Mouse (Mus musculus) left cerebral cortex, postnatal 14 days (tissue): ENCODE measurements at regions not wholly inside any gene's neighbourhood (a gene's known extent, or its start where the extent isn't known, plus 50 kb on each side); places are given as distances from the start of the nearest gene placed in this dataset.
A peak's percentile ranks its signal among the peaks of the same experiment; 100 is the strongest.

Experiments
- DNase-seq, 2 experiments: peaks; one replicate each; pipeline ENCODE4 v3.0.0; 2021 to 2022; ENCODE audit warnings: low spot score in 2 of 2, mixed read lengths in 1 of 2
- intact Hi-C: fragments of 180-260 bp; cut with DNase I; formaldehyde crosslinking; loops from one replicate; pipeline ENCODE4 v1.15.1; 2025

- intact Hi-C loops: no loop called here
- DNase-seq: no peak
Observed at GRCm38 (mm10) chr5:64597021-64597420, 206.2 kb upstream of the Klf3 start.

GRCm38 (mm10) chr5:64597451-64597850 lies 205.7 kb upstream of the Klf3 start:
- DNase-seq: no peak
- intact Hi-C loops: no loop called here

DNA sequence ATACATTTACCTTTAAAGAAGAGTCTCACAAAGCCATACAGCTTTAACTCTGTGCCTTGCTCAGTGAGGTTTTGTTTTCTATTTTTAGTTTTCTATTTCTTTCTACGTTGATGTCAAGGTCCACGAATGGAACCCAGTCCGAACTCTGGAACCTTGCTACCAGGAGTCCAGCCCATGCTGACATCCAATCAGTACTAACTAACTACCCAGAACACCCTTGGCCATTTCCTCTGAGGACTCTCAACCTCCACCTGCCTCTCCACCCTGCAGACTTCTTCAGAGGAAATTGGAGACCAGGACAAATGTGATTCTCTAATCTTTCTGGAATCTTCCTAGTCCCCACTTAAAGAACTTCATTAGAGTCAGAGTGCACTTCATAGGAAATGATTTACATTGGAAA lies 204.6 kb upstream of the Klf3 start:
- intact Hi-C loops: no loop called here
- DNase-seq: no peak

DNA sequence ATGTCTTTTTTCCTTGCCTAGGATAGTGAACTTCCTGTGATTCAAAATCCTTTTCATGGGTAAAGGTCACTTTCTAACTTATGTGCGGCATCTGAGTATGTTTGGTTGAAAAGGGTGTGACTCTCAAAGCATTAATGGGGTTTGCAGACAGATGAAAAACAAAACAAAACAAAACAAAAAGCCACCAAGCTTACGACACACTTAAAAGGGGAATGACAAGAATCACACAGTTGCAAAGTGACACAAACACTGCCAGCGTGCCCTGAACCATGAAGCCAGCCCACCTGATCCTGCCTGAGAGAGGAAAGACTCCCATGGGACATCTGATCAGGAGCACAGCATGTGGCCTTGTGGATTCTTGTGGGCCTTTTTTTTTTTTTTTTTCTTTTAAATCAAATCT lies 204.2 kb upstream of the Klf3 start:
- intact Hi-C loops: no loop called here
- DNase-seq: no peak

DNA sequence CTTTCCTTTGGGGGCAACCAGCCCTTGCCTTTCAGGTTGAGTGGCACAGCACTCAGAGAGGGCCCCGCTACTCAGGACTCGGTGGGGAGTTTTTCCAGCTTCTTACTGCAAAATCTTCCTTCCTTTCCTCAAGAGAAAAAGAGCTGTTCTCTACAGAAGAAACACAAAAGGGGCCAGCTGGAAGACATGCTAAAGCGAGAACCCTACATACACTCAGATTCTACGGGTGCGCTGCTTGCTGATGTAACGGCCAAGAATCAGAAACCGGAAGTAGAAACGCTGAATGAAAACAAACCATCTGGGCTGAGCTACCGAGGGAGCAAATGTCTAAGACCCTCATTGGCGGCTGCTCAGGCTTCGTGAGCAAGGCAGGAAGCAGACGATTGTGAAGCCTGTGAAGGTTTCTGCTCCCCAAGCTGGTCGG lies 203.3 kb upstream of the Klf3 start:
- intact Hi-C loops: no loop called here
- peak; percentile 23 to 33 for DNase-seq

DNA sequence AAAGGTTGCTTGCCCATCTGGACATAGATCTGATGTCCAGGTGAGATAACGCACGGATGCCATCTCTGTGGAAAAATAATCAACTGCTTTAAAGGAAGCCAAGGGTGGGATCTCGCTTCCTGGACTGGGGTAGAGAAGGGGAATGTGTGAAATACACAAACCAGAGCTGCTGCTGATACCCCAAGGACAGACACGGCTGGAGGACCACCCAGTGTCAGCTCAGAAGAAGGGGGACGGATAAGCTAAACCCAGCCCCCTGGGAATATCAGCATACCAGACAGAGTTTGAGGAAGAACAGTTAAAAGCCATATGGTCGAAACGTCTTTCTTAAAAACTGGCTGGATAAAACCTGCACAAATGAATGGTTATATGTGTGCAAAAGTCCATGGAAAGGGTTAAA lies 202.8 kb upstream of the Klf3 start:
- intact Hi-C loops: no loop called here
- no peak for DNase-seq

DNA sequence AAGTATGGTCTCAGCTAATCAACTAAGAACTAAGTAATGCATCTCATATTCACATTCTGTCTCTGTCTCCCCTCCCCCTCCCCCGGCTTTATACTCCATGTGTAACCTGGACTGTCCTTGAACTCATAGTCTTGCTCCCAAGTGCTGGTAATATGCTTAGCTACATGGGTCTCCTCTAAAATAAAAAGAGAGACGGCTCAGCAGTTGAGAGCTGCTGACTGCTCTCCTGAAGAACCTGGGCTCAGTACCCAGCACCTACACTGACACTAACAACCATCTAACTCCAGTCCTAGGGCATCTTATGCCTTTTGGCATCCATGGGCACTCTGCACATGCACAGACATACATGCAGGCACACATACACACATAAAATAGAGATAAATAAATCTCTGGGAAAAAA lies 202.4 kb upstream of the Klf3 start:
- no peak for DNase-seq
- intact Hi-C loops: no loop called here

- intact Hi-C loops: no loop called here
Observed at GRCm38 (mm10) chr5:64601285-64601684, 201.9 kb upstream of the Klf3 start.

DNA sequence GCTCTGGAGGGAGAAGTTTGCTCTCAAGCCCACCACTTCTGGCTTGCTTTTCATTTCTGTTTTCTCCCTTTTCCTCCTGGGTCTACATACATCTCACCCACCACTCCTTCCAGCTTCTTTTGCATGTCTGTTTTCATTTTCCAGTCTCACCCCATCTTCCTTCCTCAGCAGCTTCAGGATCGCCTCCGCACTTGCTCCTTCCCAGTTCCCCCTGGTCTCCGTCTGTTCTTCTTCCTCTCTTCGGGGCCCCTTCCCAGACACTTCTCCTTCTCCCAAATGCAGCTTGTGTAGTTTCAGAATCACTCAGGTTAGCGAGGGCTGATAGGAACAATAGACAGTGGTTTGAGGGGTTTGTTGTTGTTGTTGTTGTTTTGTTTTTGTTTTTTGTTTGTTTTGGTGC lies 201.4 kb upstream of the Klf3 start:
- DNase-seq: no peak
- intact Hi-C loops: no loop called here

More at GRCm38 (mm10) chr5:64601285-64601684, 201.9 kb upstream of the Klf3 start:
- DNase-seq: no peak

DNA sequence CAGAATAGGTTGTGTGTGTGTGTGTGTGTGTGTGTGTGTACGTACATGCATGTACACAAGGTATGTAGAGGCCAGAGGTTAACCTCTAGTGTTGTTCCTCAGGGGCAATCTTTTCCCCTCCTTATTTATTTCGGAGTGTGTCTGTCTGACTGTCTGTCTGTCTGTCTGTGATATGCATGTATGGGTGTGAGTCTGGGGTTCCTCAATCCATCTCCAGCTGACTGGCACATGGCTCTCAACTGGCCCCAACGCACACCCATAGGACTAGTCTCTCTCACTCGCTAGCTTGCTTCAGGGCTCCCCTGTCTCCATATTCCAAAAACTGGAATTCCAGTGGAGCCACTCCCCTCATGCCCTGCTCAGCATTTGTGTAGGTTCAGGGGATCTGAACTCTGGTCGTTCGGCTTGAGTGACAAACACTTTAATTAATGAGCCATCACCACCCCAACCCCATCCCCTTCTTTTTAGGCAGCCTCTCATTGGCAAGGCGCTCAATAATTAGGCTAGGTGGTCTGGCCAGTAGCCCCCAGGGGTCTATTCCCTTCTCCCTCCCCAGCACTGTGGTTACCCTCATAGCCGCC lies 200.7 kb upstream of the Klf3 start:
- intact Hi-C loops: no loop called here
- no peak for DNase-seq

- intact Hi-C loops: no loop called here
- DNase-seq: no peak
Observed at GRCm38 (mm10) chr5:64602996-64603755, 200.0 kb upstream of the Klf3 start.

DNA sequence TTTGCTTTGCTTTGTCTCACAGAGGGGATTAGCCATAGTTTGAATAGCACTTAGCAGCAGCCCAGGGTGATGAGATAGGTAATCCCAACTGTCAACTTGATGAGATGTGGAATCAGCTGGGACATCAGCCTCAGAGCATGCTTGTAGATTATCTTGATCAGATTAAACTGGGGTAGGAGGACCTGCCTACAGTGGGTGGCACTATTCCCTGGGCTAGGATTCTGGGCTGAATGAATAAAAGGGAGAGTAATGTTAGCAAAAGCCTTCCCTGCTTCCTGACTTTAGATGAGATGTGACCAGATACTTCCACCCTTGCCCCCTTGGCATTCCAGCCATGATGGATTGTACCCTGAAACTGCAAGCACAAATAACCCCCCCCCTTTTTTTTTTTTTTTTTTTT lies 198.0 kb upstream of the Klf3 start:
- DNase-seq: no peak
- intact Hi-C loops: no loop called here

DNA sequence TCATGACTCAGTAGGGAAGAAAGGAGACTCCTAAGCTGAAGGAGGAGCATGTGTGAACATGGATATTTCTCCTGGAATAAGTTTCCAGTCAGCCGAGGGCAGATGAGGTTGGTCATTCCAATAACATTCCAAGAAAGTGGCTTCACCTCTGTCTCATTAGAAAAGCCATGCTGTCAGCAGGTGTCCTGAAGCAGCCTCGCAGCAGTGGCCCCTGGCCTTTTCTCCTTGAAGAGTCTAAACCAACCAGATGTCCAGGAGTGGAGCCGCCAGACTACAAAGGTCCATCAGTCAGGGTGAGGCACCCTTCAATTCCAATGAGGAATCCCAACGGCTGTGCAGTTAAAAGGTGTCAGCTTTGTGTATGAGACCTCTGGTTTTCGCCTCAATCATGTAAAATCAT lies 197.2 kb upstream of the Klf3 start:
- intact Hi-C loops: no loop called here
- DNase-seq: no peak

DNA sequence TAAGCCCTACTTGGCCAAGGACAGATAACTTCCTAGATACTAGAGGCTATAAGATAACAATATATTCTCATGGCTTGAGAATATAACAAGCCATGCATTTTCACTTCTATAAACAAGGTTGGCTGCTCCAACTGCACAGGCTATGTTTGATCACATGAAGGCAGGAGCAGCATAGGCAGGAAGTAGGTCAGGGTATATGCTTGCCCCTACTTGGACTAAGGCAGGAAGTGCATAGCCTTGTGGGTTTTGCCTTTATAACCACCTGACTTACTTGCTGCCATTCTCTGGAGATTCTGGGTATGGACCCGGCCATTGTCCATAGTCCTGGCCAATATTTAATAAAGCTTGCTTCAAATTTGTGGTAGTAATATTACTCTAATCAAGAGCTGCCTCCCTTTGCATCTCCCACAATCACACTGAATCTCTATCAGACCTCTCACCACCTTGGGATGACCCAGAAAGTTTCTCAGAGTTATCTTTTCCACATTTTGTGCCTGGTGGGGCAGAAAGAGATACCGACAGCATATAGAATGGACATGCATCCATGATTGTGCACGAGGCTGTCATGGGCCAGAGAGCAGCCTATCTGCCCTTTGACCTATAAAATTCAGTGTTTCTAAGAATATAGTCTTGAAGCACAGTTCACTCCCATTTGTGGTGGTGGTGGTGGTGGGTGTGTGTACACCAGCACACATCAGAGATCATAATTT lies 193.7 kb upstream of the Klf3 start:
- intact Hi-C loops: no loop called here
- DNase-seq: no peak

- no peak for DNase-seq
- intact Hi-C loops: no loop called here
Observed at GRCm38 (mm10) chr5:64610146-64610545, 193.0 kb upstream of the Klf3 start.

GRCm38 (mm10) chr5:64610562-64611405 lies 192.4 kb upstream of the Klf3 start:
- intact Hi-C loops: no loop called here
- DNase-seq: no peak

GRCm38 (mm10) chr5:64612017-64612416 lies 191.2 kb upstream of the Klf3 start:
- intact Hi-C loops: no loop called here
- no peak for DNase-seq

DNA sequence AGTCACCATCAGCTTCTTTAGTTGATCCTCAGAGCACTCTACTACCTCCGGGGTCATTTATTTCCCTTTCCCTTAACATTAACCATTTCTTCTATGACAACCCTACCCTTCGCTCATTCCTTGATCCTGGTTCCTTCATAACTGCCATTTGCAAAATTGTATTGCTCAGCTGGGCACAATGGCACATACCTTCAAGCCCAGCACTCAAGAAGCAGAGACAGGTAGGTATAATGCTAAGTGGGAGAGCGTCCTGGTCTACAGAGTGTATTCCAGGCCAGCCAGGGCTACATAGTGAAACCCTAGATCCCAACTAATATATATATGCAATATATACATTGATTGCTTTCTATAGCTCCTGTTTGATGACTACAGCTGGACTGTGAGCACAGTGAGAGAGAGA lies 189.5 kb upstream of the Klf3 start:
- DNase-seq: no peak
- intact Hi-C loops: no loop called here

- intact Hi-C loops: no loop called here
- no peak for DNase-seq
Observed at GRCm38 (mm10) chr5:64618126-64618525, 185.1 kb upstream of the Klf3 start.

- intact Hi-C loops: no loop called here
- DNase-seq: no peak
Observed at GRCm38 (mm10) chr5:64619752-64620151, 183.4 kb upstream of the Klf3 start.
